Mouse (Mus musculus): ENCODE measurements around the gene Gsx2.

The Gsx2 gene

GRCm38 (mm10) chr5:75076326-75077050, 1.1 kb downstream of the Gsx2 start:
- DNase-seq (ENCODE audit: low spot score in 2 of 2), result no peak

- no peak for DNase-seq (ENCODE audit: low spot score in 2 of 2)
Observed at GRCm38 (mm10) chr5:75077051-75077380, 1.6 kb downstream of the Gsx2 start.

GRCm38 (mm10) chr5:75079564-75079963, 4.2 kb downstream of the Gsx2 start:
- no peak for DNase-seq (ENCODE audit: low spot score in 2 of 2)

GRCm38 (mm10) chr5:75082439-75082838, 7.0 kb downstream of the Gsx2 start:
- DNase-seq (ENCODE audit: low spot score in 2 of 2), result no peak

- DNase-seq (ENCODE audit: low spot score in 2 of 2), result no peak
Observed at GRCm38 (mm10) chr5:75083061-75083460, 7.7 kb downstream of the Gsx2 start.

- no peak for DNase-seq (ENCODE audit: low spot score in 2 of 2)
Observed at GRCm38 (mm10) chr5:75083591-75084392, 8.4 kb downstream of the Gsx2 start.

- no peak for DNase-seq (ENCODE audit: low spot score in 2 of 2)
Observed at GRCm38 (mm10) chr5:75084393-75084870, 9.0 kb downstream of the Gsx2 start.

GRCm38 (mm10) chr5:75084871-75085520, 9.6 kb downstream of the Gsx2 start:
- DNase-seq (ENCODE audit: low spot score in 2 of 2), result no peak

- no peak for DNase-seq (ENCODE audit: low spot score in 2 of 2)
Observed at GRCm38 (mm10) chr5:75085521-75085875, 10.1 kb downstream of the Gsx2 start.

GRCm38 (mm10) chr5:75085906-75086305, 10.5 kb downstream of the Gsx2 start:
- no peak for DNase-seq (ENCODE audit: low spot score in 2 of 2)

GRCm38 (mm10) chr5:75106511-75106910, 31.1 kb downstream of the Gsx2 start:
- DNase-seq (ENCODE audit: low spot score in 2 of 2), result no peak

- no peak for DNase-seq (ENCODE audit: low spot score in 2 of 2)
Observed at GRCm38 (mm10) chr5:75109368-75109767, 34.0 kb downstream of the Gsx2 start.

GRCm38 (mm10) chr5:75111781-75112180, 36.4 kb downstream of the Gsx2 start:
- no peak for DNase-seq (ENCODE audit: low spot score in 2 of 2)

- DNase-seq (ENCODE audit: low spot score in 2 of 2), result no peak
Observed at GRCm38 (mm10) chr5:75118840-75119239, 43.4 kb downstream of the Gsx2 start.

GRCm38 (mm10) chr5:75121646-75122045, 46.2 kb downstream of the Gsx2 start:
- no peak for DNase-seq (ENCODE audit: low spot score in 2 of 2)
